Mouse (Mus musculus) lung, postnatal 0 days (tissue): ENCODE results near the gene Ccdc167. TPM values are rescaled to one million over a fixed set of nuclear protein-coding genes. Genes with fewer than 3 reads are reported as not detected.

Experiments used
- ATAC-seq: fragments of 200-750 bp; cut with Nextera tagmentation; 2 replicates; pipeline ENCODE4 v1.8.0; 2017; ENCODE audit warnings: moderate library complexity
- DNase-seq: peaks from one replicate; pipeline ENCODE4 v3.0.0-alpha.2; 2016; ENCODE audit warnings: low spot score
- H3K27ac ChIP-seq: fragments of 300-500 bp; sonication (generic); 2 replicates; pipeline ENCODE4 v1.5.1; 2014; ENCODE audit warnings: antibody characterized with exemption, mild to moderate bottlenecking, low read length, mixed read lengths
- H3K27me3 ChIP-seq: fragments of 300-500 bp; sonication (generic); replicated peaks from 2 replicates; pipeline ENCODE4 v1.6.1; 2014; ENCODE audit warnings: low read length, mixed read lengths; ENCODE audit not compliant: insufficient read depth
- H3K36me3 ChIP-seq: fragments of 300-500 bp; sonication (generic); 2 replicates; pipeline ENCODE4 v1.6.1; 2014; ENCODE audit warnings: low read length, mixed read lengths; ENCODE audit not compliant: insufficient read depth
- H3K4me1 ChIP-seq: fragments of 300-500 bp; sonication (generic); 2 replicates; pipeline ENCODE4 v1.6.1; 2014; ENCODE audit warnings: antibody characterized with exemption, low read depth, low read length, mixed read lengths; ENCODE audit not compliant: insufficient read depth
- H3K4me2 ChIP-seq: fragments of 300-500 bp; sonication (generic); replicated peaks from 2 replicates; pipeline ENCODE4 v1.6.1; 2014; ENCODE audit warnings: low read depth, mild to moderate bottlenecking, low read length, moderate library complexity, mixed read lengths
- H3K4me3 ChIP-seq: fragments of 300-500 bp; sonication (generic); 2 replicates; pipeline ENCODE4 v1.5.1; 2014; ENCODE audit warnings: low read depth, low read length
- H3K9ac ChIP-seq: fragments of 300-500 bp; sonication (generic); replicated peaks from 2 replicates; pipeline ENCODE4 v1.6.1; 2014; ENCODE audit warnings: low read depth, mild to moderate bottlenecking
- H3K9me3 ChIP-seq: fragments of 300-500 bp; sonication (generic); 2 replicates; pipeline ENCODE4 v1.6.1; 2016; ENCODE audit warnings: low read length, mixed read lengths
- CTCF ChIP-seq: IDR thresholded peaks from 2 replicates; pipeline ENCODE4 v1.5.1; 2016; ENCODE audit warnings: antibody characterized with exemption, mild to moderate bottlenecking
- EP300 ChIP-seq: IDR thresholded peaks from 2 replicates; pipeline ENCODE4 v1.6.1; 2016; ENCODE audit warnings: antibody characterized with exemption, mild to moderate bottlenecking, control low read depth
- WGBS: fragments of 180-500 bp; shearing (Covaris S2); extraction: QIAGEN DNeasy Blood & Tissue Kit; methylation state at CpG from one replicate; pipeline ENCODE4 v1.1.7; 2014; 5-methylcytosine and 5-hydroxymethylcytosine counted together
- polyA plus RNA-seq: library from polyadenylated mRNA; unstranded; fragments of >200 nt; fragmentation: Nextera tagmentation; extraction: Ambion mirVana; gene quantifications from 2 replicates; pipeline ENCODE4 v1.2.1, GENCODE M21; 2015

The Ccdc167 gene
- polyA plus RNA-seq, result 4.1 and 4.9 TPM in 2 replicates

DNA sequence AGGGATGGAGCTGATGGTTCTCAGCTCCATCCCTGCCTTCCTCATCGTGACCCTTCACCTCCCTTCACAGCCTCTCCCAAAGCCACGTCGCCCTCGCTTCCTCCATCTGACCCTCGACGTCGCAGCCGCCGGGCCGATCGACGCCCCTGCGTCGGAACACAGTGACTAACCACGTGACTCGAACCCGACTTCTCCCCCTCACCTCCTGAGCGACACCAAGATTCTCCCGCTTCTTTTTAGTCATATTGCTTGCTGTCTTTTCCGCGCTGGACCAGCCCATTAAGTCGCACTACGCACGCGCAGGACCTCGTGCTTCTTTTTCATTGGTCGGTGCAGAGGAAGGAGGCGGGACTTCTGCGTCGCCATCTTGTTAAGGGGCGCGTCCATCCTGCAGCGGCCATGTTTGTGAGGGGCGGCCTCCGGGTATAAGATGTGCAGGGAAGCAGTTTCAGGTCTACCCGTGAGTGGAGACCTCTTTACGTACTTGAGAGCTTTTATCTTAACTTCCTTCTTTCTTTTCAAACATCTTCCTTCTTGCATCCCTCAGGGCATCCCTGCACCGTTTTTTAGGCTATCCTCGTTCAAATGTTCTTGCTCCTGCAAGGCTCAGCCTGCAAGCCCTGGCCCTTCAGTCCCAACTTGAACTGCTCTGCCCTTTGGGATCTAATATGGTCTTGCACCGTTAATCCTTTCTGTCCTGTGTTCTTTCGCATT, at the start of gene Ccdc167:
Ccdc167 (minus strand) TSS at position 313 of the 714 bp plus-strand sequence.
- H3K4me3 ChIP-seq, result peak within 1 kb of the TSS; percentile 66
- H3K4me1 ChIP-seq, result peaks cover 10% of the 10 kb centered on the region; the same call in 1 of the 2 replicates
- ATAC-seq (peak; percentile 100), DNase-seq (peak; percentile 96)
- no peaks in the 10 kb centered on the region for H3K27me3 ChIP-seq
- no peak within 1 kb of the TSS for H3K9ac ChIP-seq
- no peaks in the 10 kb centered on the region for H3K9me3 ChIP-seq
- TF ChIP-seq CTCF (no peak), EP300 (no peak)
- H3K36me3 ChIP-seq, result no peaks in the 10 kb centered on the region
- 5% methylated on average over 41 of the region's 41 CpGs for WGBS
- no peak within 1 kb of the TSS for H3K27ac ChIP-seq
- peak within 1 kb of the TSS; percentile 69 for H3K4me2 ChIP-seq

DNA sequence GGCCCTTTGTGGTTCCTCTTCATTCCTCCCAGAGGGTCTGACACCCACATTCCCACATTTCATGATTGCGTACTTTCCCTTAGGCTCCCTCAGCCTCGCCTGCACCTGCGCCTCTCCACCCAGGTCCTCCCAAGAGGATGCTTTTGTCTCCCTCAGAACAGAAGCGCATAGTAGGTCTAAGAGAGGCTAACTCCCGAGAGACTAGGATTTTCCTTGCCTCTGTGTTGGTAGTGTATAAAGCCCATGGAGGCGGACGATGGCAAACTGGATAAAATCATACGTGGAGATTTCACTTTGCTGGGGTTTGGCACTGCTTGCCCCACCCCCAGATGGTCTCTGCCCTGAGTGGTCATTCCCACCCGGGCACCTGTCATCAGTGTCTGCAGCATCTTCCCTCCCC, 48.5 kb upstream of the Ccdc167 start:
- Histone ChIP-seq H3K4me3 (no peak overlapping the region), H3K9me3 (no peaks in the 10 kb centered on the region), H3K4me1 (no peaks in the 10 kb centered on the region), H3K27me3 (no peaks in the 10 kb centered on the region), H3K4me2 (no peak overlapping the region), H3K36me3 (no peaks in the 10 kb centered on the region), H3K27ac (no peak overlapping the region), H3K9ac (no peak overlapping the region)
- no peak for DNase-seq
- 82% methylated on average over 9 of the region's 9 CpGs for WGBS
- TF ChIP-seq EP300 (no peak), CTCF (no peak)
- ATAC-seq, result no peak

DNA sequence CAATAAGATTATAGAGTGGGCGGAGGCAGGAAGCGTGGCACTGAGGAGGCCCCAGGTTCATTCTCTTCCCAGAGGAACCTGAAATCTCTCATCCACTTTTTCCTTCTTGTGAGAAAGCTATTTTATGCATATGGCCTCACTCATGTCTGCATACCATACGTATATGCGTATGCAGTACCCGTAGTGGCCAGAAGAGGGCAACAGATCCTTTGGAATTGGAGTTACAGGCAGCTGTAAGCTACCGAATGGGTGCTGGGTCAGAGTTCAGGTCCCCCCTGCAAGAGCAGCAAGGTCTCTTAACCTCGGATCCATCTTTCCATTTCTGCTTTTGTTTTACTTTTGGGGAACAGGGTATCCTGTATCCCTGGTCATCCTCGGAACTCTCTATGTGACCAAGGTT, 45.7 kb upstream of the Ccdc167 start:
- Histone ChIP-seq H3K4me3 (no peak overlapping the region), H3K4me2 (no peak overlapping the region), H3K27ac (no peak overlapping the region), H3K9me3 (no peaks in the 10 kb centered on the region), H3K36me3 (no peaks in the 10 kb centered on the region), H3K4me1 (no peaks in the 10 kb centered on the region), H3K27me3 (no peaks in the 10 kb centered on the region), H3K9ac (no peak overlapping the region)
- ATAC-seq, result no peak
- DNase-seq, result no peak
- WGBS, result 72% methylated on average over 8 of the region's 8 CpGs
- peak; percentile 74 for TF ChIP-seq CTCF
- no peak for TF ChIP-seq EP300

DNA sequence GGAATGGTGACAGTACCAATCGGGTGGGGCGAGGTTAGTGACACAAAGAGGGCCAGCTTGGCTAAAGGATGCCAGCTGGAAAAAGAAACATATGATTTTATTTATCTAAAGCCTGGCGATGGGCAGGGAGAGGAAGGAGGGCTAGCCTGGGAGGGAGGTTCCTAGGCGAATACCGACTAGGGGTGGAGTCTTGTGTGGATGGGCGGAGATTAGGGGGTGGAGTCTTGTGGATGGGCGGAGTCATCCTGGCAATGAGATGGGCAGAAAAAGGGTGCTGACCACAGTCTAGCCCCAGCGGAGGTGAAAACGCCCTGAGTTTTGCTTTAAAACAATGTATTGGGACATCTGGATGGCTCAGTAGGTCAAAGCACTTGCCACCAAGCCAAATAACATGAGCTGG, 45.1 kb upstream of the Ccdc167 start:
- DNase-seq, result no peak
- H3K27ac ChIP-seq, result no peak overlapping the region
- H3K4me3 ChIP-seq, result no peak overlapping the region
- no peak overlapping the region for H3K4me2 ChIP-seq
- no peak for ATAC-seq
- H3K9me3 ChIP-seq, result no peaks in the 10 kb centered on the region
- 75% methylated on average over 9 of the region's 9 CpGs for WGBS
- no peak overlapping the region for H3K9ac ChIP-seq
- TF ChIP-seq EP300 (no peak), CTCF (no peak)
- no peaks in the 10 kb centered on the region for H3K36me3 ChIP-seq
- H3K27me3 ChIP-seq, result no peaks in the 10 kb centered on the region
- H3K4me1 ChIP-seq, result no peaks in the 10 kb centered on the region

DNA sequence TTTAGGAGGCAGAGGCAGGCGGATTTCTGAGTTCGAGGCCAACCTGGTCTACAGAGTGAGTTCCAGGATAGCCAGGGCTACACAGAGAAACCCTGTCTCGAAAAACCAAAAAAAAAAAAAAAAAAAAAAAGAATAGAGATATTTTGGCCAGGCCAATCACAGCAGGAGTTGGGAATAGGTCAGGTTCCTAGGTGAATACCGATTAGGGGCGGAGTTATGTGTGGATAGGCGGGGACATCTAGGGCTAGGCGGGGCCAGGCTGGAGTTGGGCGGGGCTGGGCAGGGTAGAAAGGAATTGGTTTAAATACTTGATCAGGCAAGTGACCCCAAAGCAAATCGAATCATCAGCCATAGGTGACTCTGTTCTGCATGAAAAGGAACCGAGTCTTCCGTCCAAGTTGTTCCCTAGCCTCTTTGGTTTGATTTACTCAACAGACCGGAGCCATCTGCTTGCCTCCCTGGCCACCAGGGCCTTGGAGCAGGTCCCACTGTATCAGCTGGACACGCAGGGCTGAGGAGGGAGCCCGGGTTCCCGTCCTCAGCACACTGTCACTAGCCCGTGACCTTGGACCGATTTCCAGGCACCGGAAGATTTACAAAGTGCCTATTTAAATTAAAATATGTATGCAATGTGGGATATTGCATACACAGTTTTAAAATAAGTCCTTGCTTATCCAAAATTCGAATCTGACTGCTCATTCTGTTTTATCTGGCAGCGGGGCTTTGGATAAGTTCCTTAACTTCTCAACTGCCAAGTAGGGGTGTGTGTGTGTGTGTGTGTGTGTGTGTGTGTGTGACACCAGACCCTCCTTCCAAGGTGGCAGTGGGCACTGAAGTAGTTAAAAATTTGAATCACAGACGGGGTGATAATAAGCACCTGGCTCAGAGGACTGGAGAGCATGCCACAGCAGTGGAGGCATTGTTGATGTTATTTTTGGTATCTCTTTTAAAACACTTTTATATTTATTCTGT, 43.8 kb upstream of the Ccdc167 start:
- DNase-seq (peak; percentile 57), ATAC-seq (peak; percentile 72)
- Histone ChIP-seq H3K9me3 (no peaks in the 10 kb centered on the region), H3K4me2 (no peak overlapping the region), H3K4me1 (no peaks in the 10 kb centered on the region), H3K4me3 (no peak overlapping the region), H3K27ac (no peak overlapping the region), H3K27me3 (no peaks in the 10 kb centered on the region), H3K36me3 (no peaks in the 10 kb centered on the region), H3K9ac (no peak overlapping the region)
- WGBS, result 66% methylated on average over 20 of the region's 21 CpGs
- TF ChIP-seq CTCF, result no peak
- TF ChIP-seq EP300, result no peak

GRCm38 (mm10) chr17:29759963-29760362, 43.1 kb upstream of the Ccdc167 start:
- WGBS, result 79% methylated on average over 19 of the region's 19 CpGs
- ATAC-seq (no peak), DNase-seq (no peak)
- no peaks in the 10 kb centered on the region for H3K9me3 ChIP-seq
- H3K4me2 ChIP-seq, result no peak overlapping the region
- H3K4me3 ChIP-seq, result no peak overlapping the region
- TF ChIP-seq EP300 (no peak), CTCF (no peak)
- no peaks in the 10 kb centered on the region for H3K27me3 ChIP-seq
- no peaks in the 10 kb centered on the region for H3K4me1 ChIP-seq
- H3K27ac ChIP-seq, result no peak overlapping the region
- no peaks in the 10 kb centered on the region for H3K36me3 ChIP-seq
- no peak overlapping the region for H3K9ac ChIP-seq
